Mouse (Mus musculus) lung, embryonic 16.5 days (tissue): ENCODE measurements around the gene Vipas39. TPM values are rescaled to one million over a fixed set of nuclear protein-coding genes. Genes with fewer than 3 reads are reported as not detected.

Experiments used
- ATAC-seq: fragments of 200-750 bp; cut with Nextera tagmentation; 2 replicates; pipeline ENCODE4 v1.8.0; 2017; ENCODE audit warnings: low read depth, mild to moderate bottlenecking, moderate library complexity
- H3K27ac ChIP-seq: fragments of 300-500 bp; sonication (generic); 2 replicates; pipeline ENCODE4 v1.5.1; 2014; ENCODE audit warnings: mild to moderate bottlenecking, control low read depth, low read length
- H3K27me3 ChIP-seq: fragments of 300-500 bp; sonication (generic); 2 replicates; pipeline ENCODE4 v1.6.1; 2014; ENCODE audit warnings: low read depth, low read length, mixed read lengths; ENCODE audit not compliant: control insufficient read depth, insufficient read depth
- H3K36me3 ChIP-seq: fragments of 300-500 bp; sonication (generic); 2 replicates; pipeline ENCODE4 v1.6.1; 2014; ENCODE audit warnings: low read length; ENCODE audit not compliant: control insufficient read depth, insufficient read depth
- H3K4me1 ChIP-seq: fragments of 300-500 bp; sonication (generic); replicated peaks from 2 replicates; pipeline ENCODE4 v1.6.1; 2014; ENCODE audit warnings: low read length, mixed read lengths; ENCODE audit not compliant: control insufficient read depth, insufficient read depth
- H3K4me2 ChIP-seq: fragments of 300-500 bp; sonication (generic); 2 replicates; pipeline ENCODE4 v1.6.1; 2014; ENCODE audit warnings: low read depth, low read length, control low read depth
- H3K4me3 ChIP-seq: fragments of 300-500 bp; sonication (generic); 2 replicates; pipeline ENCODE4 v1.5.1; 2014; ENCODE audit warnings: mild to moderate bottlenecking, low read length, control low read depth
- H3K9ac ChIP-seq: fragments of 300-500 bp; sonication (generic); 2 replicates; pipeline ENCODE4 v1.6.1; 2014; ENCODE audit warnings: low read length, control low read depth
- H3K9me3 ChIP-seq: fragments of 300-500 bp; sonication (generic); 2 replicates; pipeline ENCODE4 v1.6.1; 2016; ENCODE audit warnings: low read length; ENCODE audit not compliant: control insufficient read depth
- WGBS: fragments of 180-500 bp; shearing (Covaris S2); extraction: QIAGEN DNeasy Blood & Tissue Kit; methylation state at CpG from one replicate; pipeline ENCODE4 v1.1.7; 2014; 5-methylcytosine and 5-hydroxymethylcytosine counted together
- polyA plus RNA-seq: library from polyadenylated mRNA; unstranded; fragments of >200 nt; fragmentation: Nextera tagmentation; extraction: Ambion mirVana; gene quantifications from 2 replicates; pipeline ENCODE4 v1.2.1, GENCODE M21; 2015

Gene Vipas39
- polyA plus RNA-seq, 1 experiment from 2014 or later, result 40.8 TPM

GRCm38 (mm10) chr12:87253878-87254277 lies 12.2 kb downstream of the Vipas39 start:
- H3K27ac ChIP-seq, result no peak overlapping the region
- no peaks in the 10 kb centered on the region for H3K9me3 ChIP-seq
- H3K9ac ChIP-seq, result no peak overlapping the region
- ATAC-seq, result no peak
- H3K4me1 ChIP-seq, result no peaks in the 10 kb centered on the region
- H3K27me3 ChIP-seq, result no peaks in the 10 kb centered on the region
- H3K4me3 ChIP-seq, result no peak overlapping the region
- no peak overlapping the region for H3K4me2 ChIP-seq
- H3K36me3 ChIP-seq, result peaks cover 38% of the 10 kb centered on the region
- WGBS, result 92% methylated on average over 6 of the region's 6 CpGs

GRCm38 (mm10) chr12:87250161-87250560 lies 15.9 kb downstream of the Vipas39 start:
- H3K4me2 ChIP-seq, result no peak overlapping the region
- H3K27me3 ChIP-seq, result no peaks in the 10 kb centered on the region
- no peaks in the 10 kb centered on the region for H3K9me3 ChIP-seq
- no peak overlapping the region for H3K9ac ChIP-seq
- peaks cover 40% of the 10 kb centered on the region for H3K36me3 ChIP-seq
- ATAC-seq, result no peak
- WGBS, result 88% methylated on average over 6 of the region's 6 CpGs
- no peaks in the 10 kb centered on the region for H3K4me1 ChIP-seq
- H3K4me3 ChIP-seq, result no peak overlapping the region
- no peak overlapping the region for H3K27ac ChIP-seq

- Histone ChIP-seq H3K9ac (no peak within 1 kb of the TSS), H3K4me3 (no peak within 1 kb of the TSS), H3K9me3 (no peaks in the 10 kb centered on the region), H3K4me1 (no peaks in the 10 kb centered on the region), H3K36me3 (peaks cover 13% of the 10 kb centered on the region), H3K27ac (no peak within 1 kb of the TSS), H3K4me2 (no peak within 1 kb of the TSS), H3K27me3 (no peaks in the 10 kb centered on the region)
- no peak for ATAC-seq
- 82% methylated on average over 1 of the region's 1 CpGs for WGBS
Measured at GRCm38 (mm10) chr12:87238632-87239031, 27.4 kb downstream of the Vipas39 start, which contains the start of gene Noxred1. Gene Noxred1 (minus strand): TSS chr12:87238732.

- 84% methylated on average over 5 of the region's 5 CpGs for WGBS
Measured at GRCm38 (mm10) chr12:87236882-87237483, 29.1 kb downstream of the Vipas39 start.

GRCm38 (mm10) chr12:87230379-87230895 lies 35.6 kb downstream of the Vipas39 start:
- Histone ChIP-seq H3K4me2 (no peak overlapping the region), H3K27me3 (no peaks in the 10 kb centered on the region), H3K36me3 (no peaks in the 10 kb centered on the region), H3K4me1 (no peaks in the 10 kb centered on the region), H3K4me3 (no peak overlapping the region), H3K27ac (no peak overlapping the region), H3K9me3 (no peaks in the 10 kb centered on the region), H3K9ac (no peak overlapping the region)
- no peak for ATAC-seq

More at GRCm38 (mm10) chr12:87236882-87237483, 29.1 kb downstream of the Vipas39 start:
- Histone ChIP-seq H3K4me1 (no peaks in the 10 kb centered on the region), H3K27me3 (no peaks in the 10 kb centered on the region), H3K9ac (no peak overlapping the region), H3K36me3 (peaks cover 11% of the 10 kb centered on the region), H3K4me2 (no peak overlapping the region), H3K27ac (no peak overlapping the region), H3K9me3 (no peaks in the 10 kb centered on the region), H3K4me3 (no peak overlapping the region)
- ATAC-seq, result no peak

GRCm38 (mm10) chr12:87229633-87230032 lies 36.4 kb downstream of the Vipas39 start:
- Histone ChIP-seq H3K36me3 (no peaks in the 10 kb centered on the region), H3K27ac (no peak overlapping the region), H3K9me3 (no peaks in the 10 kb centered on the region), H3K27me3 (no peaks in the 10 kb centered on the region), H3K4me3 (no peak overlapping the region), H3K9ac (no peak overlapping the region), H3K4me2 (no peak overlapping the region), H3K4me1 (no peaks in the 10 kb centered on the region)
- no peak for ATAC-seq
- 94% methylated on average over 2 of the region's 2 CpGs for WGBS

- no peak for ATAC-seq
- H3K9ac ChIP-seq, result no peak overlapping the region
- H3K4me1 ChIP-seq, result no peaks in the 10 kb centered on the region
- no peaks in the 10 kb centered on the region for H3K36me3 ChIP-seq
- H3K9me3 ChIP-seq, result no peaks in the 10 kb centered on the region
- 65% methylated on average over 7 of the region's 7 CpGs for WGBS
- no peak overlapping the region for H3K27ac ChIP-seq
- H3K27me3 ChIP-seq, result no peaks in the 10 kb centered on the region
- no peak overlapping the region for H3K4me2 ChIP-seq
- no peak overlapping the region for H3K4me3 ChIP-seq
Measured at GRCm38 (mm10) chr12:87226801-87227200, 39.3 kb downstream of the Vipas39 start.

- no peaks in the 10 kb centered on the region for H3K36me3 ChIP-seq
- no peak for ATAC-seq
- WGBS, result 69% methylated on average over 10 of the region's 10 CpGs
- no peak overlapping the region for H3K9ac ChIP-seq
- no peak overlapping the region for H3K27ac ChIP-seq
- H3K4me2 ChIP-seq, result no peak overlapping the region
- no peaks in the 10 kb centered on the region for H3K27me3 ChIP-seq
- no peaks in the 10 kb centered on the region for H3K4me1 ChIP-seq
- H3K4me3 ChIP-seq, result no peak overlapping the region
- no peaks in the 10 kb centered on the region for H3K9me3 ChIP-seq
Measured at GRCm38 (mm10) chr12:87224950-87225349, 41.1 kb downstream of the Vipas39 start.

GRCm38 (mm10) chr12:87219362-87219761 lies 46.7 kb downstream of the Vipas39 start:
- no peaks in the 10 kb centered on the region for H3K9me3 ChIP-seq
- no peak overlapping the region for H3K27ac ChIP-seq
- 39% methylated on average over 7 of the region's 7 CpGs for WGBS
- H3K4me1 ChIP-seq, result no peaks in the 10 kb centered on the region
- no peaks in the 10 kb centered on the region for H3K36me3 ChIP-seq
- H3K4me2 ChIP-seq, result no peak overlapping the region
- no peak for ATAC-seq
- H3K9ac ChIP-seq, result no peak overlapping the region
- H3K27me3 ChIP-seq, result no peaks in the 10 kb centered on the region
- H3K4me3 ChIP-seq, result no peak overlapping the region
